Mouse (Mus musculus): ENCODE results near the gene Csmd2. TPM values are rescaled to one million over a fixed set of nuclear protein-coding genes. Genes with fewer than 3 reads are reported as not detected.
A peak's percentile ranks its signal among the peaks of the same experiment; 100 is the strongest.

Gene Csmd2
- polyA plus RNA-seq, 1 experiment from 2014 or later: 0.05 TPM

DNA sequence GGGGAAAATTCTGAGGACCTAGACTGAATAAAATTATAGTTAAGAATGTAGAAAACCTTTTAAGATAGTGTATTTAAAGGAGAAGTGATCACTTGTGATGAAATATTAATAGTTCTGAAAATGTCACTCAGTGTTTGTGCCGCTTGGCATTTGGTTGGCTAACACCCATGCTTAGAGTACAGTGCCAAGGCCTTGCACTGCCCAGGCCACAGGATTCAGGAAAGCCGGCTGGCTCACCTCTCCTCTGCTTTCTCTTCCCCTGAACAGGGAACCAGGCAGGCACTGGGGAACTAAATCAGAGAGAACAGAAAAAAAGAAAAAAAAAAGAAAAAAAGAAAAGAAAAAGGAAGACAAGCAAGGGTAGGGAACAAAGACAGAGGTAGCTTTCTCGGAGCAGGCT lies 14.7 kb upstream of the Csmd2 start:
- Histone ChIP-seq H3K36me3 (ENCODE audit: control insufficient read depth, insufficient read depth) (no peaks in the 10 kb centered on the region), H3K4me3 (ENCODE audit: low read depth, low read length) (no peak overlapping the region), H3K27me3 (replicated peaks; ENCODE audit: control insufficient read depth, insufficient read depth, low read length) (peaks cover 24% of the 10 kb centered on the region; the same call in 1 of the 2 replicates), H3K27ac (ENCODE audit: low read depth, low read length) (no peak overlapping the region), H3K4me2 (replicated peaks; ENCODE audit: low read depth) (no peak overlapping the region), H3K4me1 (replicated peaks; ENCODE audit: control insufficient read depth, insufficient read depth, low read length) (no peaks in the 10 kb centered on the region), H3K9me3 (ENCODE audit: control insufficient read depth) (no peaks in the 10 kb centered on the region), H3K9ac (ENCODE audit: low read depth, low read length) (no peak overlapping the region)
- TF ChIP-seq CTCF (IDR thresholded peaks at IDR 0.05; ENCODE audit: low read depth): no peak
- ATAC-seq: no peak
- 86% methylated on average over 3 of the region's 3 CpGs for WGBS

DNA sequence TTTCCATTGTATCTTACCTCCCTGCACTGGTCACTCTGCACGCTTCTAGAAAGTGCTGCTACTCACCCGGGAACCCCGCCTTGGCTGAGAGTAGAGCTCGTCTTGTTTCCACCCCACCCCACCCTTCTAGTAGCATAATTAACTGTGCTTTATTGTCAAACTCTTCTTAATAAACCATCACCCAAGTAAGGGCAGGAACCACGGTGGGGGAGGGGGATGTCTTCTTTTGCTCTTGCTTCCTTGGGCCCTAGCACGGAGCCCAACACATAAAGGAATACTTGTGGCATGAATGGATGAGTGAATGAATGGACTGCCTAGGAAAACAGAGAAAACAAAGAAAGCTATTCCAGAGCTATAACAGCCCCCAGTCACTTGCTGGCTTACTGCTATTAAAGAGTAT lies 6.5 kb upstream of the Csmd2 start:
- Histone ChIP-seq H3K9me3 (ENCODE audit: control insufficient read depth) (no peaks in the 10 kb centered on the region), H3K36me3 (ENCODE audit: control insufficient read depth, insufficient read depth) (no peaks in the 10 kb centered on the region), H3K9ac (ENCODE audit: low read depth, low read length) (no peak overlapping the region), H3K4me3 (ENCODE audit: low read depth, low read length) (no peak overlapping the region), H3K4me2 (replicated peaks; ENCODE audit: low read depth) (no peak overlapping the region), H3K27ac (ENCODE audit: low read depth, low read length) (no peak overlapping the region), H3K4me1 (replicated peaks; ENCODE audit: control insufficient read depth, insufficient read depth, low read length) (no peaks in the 10 kb centered on the region), H3K27me3 (replicated peaks; ENCODE audit: control insufficient read depth, insufficient read depth, low read length) (peaks cover 9% of the 10 kb centered on the region)
- TF ChIP-seq CTCF (IDR thresholded peaks at IDR 0.05; ENCODE audit: low read depth): no peak
- WGBS: 72% methylated on average over 6 of the region's 6 CpGs
- ATAC-seq: no peak

DNA sequence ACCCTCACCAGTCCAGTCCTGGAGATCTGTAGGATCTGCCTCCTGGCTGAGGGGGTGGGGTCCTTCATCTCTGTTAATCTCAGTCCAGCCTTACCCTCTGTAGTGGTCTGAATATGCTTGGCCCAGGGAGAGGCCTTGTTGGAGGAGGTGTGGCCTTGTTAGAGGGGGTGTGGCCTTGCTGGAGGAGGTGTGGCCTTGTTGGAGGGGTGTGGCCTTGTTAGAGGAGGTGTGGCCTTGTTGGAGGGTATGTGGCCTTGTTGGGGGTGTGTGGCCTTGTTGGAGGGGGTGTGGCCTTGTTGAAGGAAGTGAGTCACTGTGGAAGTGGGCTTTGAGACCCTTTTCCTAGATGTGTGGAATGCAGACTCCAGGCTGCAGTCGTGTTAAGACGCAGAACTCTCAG lies 3.2 kb upstream of the Csmd2 start:
- H3K27ac ChIP-seq (ENCODE audit: low read depth, low read length): no peak overlapping the region
- H3K4me2 ChIP-seq (replicated peaks; ENCODE audit: low read depth): no peak overlapping the region
- no peak for ATAC-seq
- H3K4me1 ChIP-seq (replicated peaks; ENCODE audit: control insufficient read depth, insufficient read depth, low read length): no peaks in the 10 kb centered on the region
- H3K36me3 ChIP-seq (ENCODE audit: control insufficient read depth, insufficient read depth): no peaks in the 10 kb centered on the region
- peaks cover 41% of the 10 kb centered on the region for H3K27me3 ChIP-seq (replicated peaks; ENCODE audit: control insufficient read depth, insufficient read depth, low read length)
- 89% methylated on average over 2 of the region's 2 CpGs for WGBS
- no peak for TF ChIP-seq CTCF (IDR thresholded peaks at IDR 0.05; ENCODE audit: low read depth)
- H3K4me3 ChIP-seq (ENCODE audit: low read depth, low read length): no peak overlapping the region
- no peaks in the 10 kb centered on the region for H3K9me3 ChIP-seq (ENCODE audit: control insufficient read depth)
- H3K9ac ChIP-seq (ENCODE audit: low read depth, low read length): no peak overlapping the region

DNA sequence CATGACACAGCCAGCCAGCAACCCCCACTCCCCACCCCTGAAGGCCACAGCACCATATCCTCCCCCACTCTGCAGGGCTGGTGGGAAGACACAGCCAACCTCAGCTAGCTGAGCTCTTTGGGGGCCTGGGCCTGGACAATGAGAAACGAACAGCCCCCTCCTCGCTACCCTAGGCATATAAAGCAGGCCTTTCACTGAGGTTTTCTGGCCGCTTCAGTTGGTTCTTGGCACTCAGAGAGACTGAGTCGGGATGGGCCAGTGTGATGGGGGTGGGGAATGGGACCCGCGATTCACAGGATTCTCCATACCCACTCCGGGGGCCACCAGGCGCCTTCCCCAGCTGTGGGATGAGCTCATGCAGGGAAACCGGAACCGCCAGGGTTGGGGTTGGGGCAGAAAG lies 1.8 kb upstream of the Csmd2 start:
- no peak for ATAC-seq
- peaks cover 45% of the 10 kb centered on the region for H3K27me3 ChIP-seq (replicated peaks; ENCODE audit: control insufficient read depth, insufficient read depth, low read length)

DNA sequence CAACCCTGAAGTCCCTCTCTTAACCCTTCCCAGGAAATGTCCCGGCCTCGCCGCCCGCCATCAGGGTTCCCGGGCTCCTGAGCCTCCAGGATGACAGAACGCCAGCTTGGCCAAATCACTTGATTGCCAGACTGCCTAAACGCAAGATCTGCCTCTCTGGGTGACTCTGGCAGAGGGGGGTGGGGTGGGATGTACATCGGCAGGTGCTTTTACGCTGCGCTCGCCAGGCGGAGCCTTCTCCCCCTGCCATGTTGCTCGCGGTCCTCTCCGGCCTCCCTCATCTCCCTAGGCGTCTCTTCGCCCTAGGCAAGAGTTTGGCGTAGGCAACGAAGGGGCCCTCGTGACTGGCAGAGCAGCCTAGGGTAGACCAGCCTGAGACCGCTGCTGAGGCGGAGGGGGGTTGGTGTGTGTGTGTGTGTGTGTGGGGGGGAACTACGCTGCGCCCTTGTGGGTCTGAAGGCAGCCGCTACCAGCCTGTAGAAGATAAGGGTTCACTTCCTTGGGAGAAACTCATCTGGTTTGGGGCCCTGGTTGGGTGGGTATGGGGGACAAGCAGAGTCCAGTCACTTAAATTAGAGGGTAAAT lies 1.1 kb upstream of the Csmd2 start:
- no peak overlapping the region for H3K4me3 ChIP-seq (ENCODE audit: low read depth, low read length)
- no peak overlapping the region for H3K27ac ChIP-seq (ENCODE audit: low read depth, low read length)
- WGBS: 4% methylated on average over 25 of the region's 25 CpGs
- TF ChIP-seq CTCF (IDR thresholded peaks at IDR 0.05; ENCODE audit: low read depth): no peak
- no peaks in the 10 kb centered on the region for H3K9me3 ChIP-seq (ENCODE audit: control insufficient read depth)
- no peak for ATAC-seq
- H3K4me2 ChIP-seq (replicated peaks; ENCODE audit: low read depth): no peak overlapping the region
- no peaks in the 10 kb centered on the region for H3K36me3 ChIP-seq (ENCODE audit: control insufficient read depth, insufficient read depth)
- H3K4me1 ChIP-seq (replicated peaks; ENCODE audit: control insufficient read depth, insufficient read depth, low read length): no peaks in the 10 kb centered on the region
- peaks cover 45% of the 10 kb centered on the region for H3K27me3 ChIP-seq (replicated peaks; ENCODE audit: control insufficient read depth, insufficient read depth, low read length)
- no peak overlapping the region for H3K9ac ChIP-seq (ENCODE audit: low read depth, low read length)

More for the DNA sequence above, 1.8 kb upstream of the Csmd2 start:
- Histone ChIP-seq H3K4me2 (replicated peaks; ENCODE audit: low read depth) (no peak overlapping the region), H3K4me1 (replicated peaks; ENCODE audit: control insufficient read depth, insufficient read depth, low read length) (no peaks in the 10 kb centered on the region), H3K4me3 (ENCODE audit: low read depth, low read length) (no peak overlapping the region), H3K9me3 (ENCODE audit: control insufficient read depth) (no peaks in the 10 kb centered on the region), H3K36me3 (ENCODE audit: control insufficient read depth, insufficient read depth) (no peaks in the 10 kb centered on the region), H3K27ac (ENCODE audit: low read depth, low read length) (no peak overlapping the region), H3K9ac (ENCODE audit: low read depth, low read length) (no peak overlapping the region)
- TF ChIP-seq CTCF (IDR thresholded peaks at IDR 0.05; ENCODE audit: low read depth): no peak
- WGBS: 22% methylated on average over 10 of the region's 10 CpGs

DNA sequence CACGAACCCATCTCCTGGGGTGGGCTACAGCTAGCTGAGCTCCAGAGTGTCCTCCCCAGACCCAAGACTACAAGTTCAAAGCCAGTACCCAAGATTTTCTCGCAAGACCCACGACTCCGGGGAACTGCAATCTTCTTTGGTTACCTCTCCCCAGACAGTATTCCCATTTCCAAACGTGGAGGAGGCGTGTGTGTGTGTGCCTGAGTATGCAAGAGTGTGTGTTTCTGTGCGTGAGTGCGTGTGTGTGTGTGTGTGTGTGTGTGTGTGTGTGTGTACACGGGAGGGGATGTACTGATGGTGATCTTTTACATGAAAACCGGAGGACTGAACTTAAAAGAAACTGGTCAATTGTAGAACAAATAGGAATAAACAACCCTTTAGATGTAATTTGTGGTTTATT lies 387 bp upstream of the Csmd2 start:
- Histone ChIP-seq H3K9ac (ENCODE audit: low read depth, low read length) (no peak overlapping the region), H3K4me1 (replicated peaks; ENCODE audit: control insufficient read depth, insufficient read depth, low read length) (no peaks in the 10 kb centered on the region), H3K9me3 (ENCODE audit: control insufficient read depth) (no peaks in the 10 kb centered on the region), H3K27ac (ENCODE audit: low read depth, low read length) (no peak overlapping the region), H3K4me2 (replicated peaks; ENCODE audit: low read depth) (peak overlapping the region; percentile 52), H3K4me3 (ENCODE audit: low read depth, low read length) (no peak overlapping the region), H3K27me3 (replicated peaks; ENCODE audit: control insufficient read depth, insufficient read depth, low read length) (peaks cover 45% of the 10 kb centered on the region), H3K36me3 (ENCODE audit: control insufficient read depth, insufficient read depth) (no peaks in the 10 kb centered on the region)
- ATAC-seq: no peak
- 9% methylated on average over 10 of the region's 10 CpGs for WGBS
- TF ChIP-seq CTCF (IDR thresholded peaks at IDR 0.05; ENCODE audit: low read depth): no peak

Measured in intestine, postnatal 0 days (tissue).